Mouse (Mus musculus) left cerebral cortex, postnatal 10 days (tissue): Measurements from ENCODE around the gene Cbl. TPM values are rescaled to one million over a fixed set of nuclear protein-coding genes. Genes with fewer than 3 reads are reported as not detected.

Source experiments
- DNase-seq, 2 experiments: peaks; one replicate each; pipeline ENCODE4 v3.0.0; 2021 to 2022; ENCODE audit warnings: low spot score in 2 of 2, mixed read lengths in 1 of 2; ENCODE audit errors: extremely low spot score in 1 of 2
- intact Hi-C: fragments of 180-260 bp; cut with DNase I; formaldehyde crosslinking; loops from one replicate; pipeline ENCODE4 v1.15.1; 2025
- total RNA-seq, 2 experiments: library from RNA; stranded (reverse); gene quantifications; 2 replicates each; pipeline ENCODE4 v1.2.3; 2021

The Cbl gene
- total RNA-seq, 2 experiments from 2014 or later: 48.6 to 49.9 TPM

GRCm38 (mm10) chr9:44196354-44196753, 37.5 kb downstream of the Cbl start:
- no peak for DNase-seq
- intact Hi-C loops: no loop called here

GRCm38 (mm10) chr9:44194000-44194399, 39.8 kb downstream of the Cbl start:
- no peak for DNase-seq
- intact Hi-C loops: no loop called here

GRCm38 (mm10) chr9:44192794-44193193, 41.1 kb downstream of the Cbl start:
- intact Hi-C loops: no loop called here
- no peak for DNase-seq

GRCm38 (mm10) chr9:44192312-44192711, 41.5 kb downstream of the Cbl start:
- DNase-seq: no peak
- intact Hi-C loops: no loop called here

GRCm38 (mm10) chr9:44191166-44191565, 42.7 kb downstream of the Cbl start:
- DNase-seq: no peak
- intact Hi-C loops: no loop called here

GRCm38 (mm10) chr9:44188223-44188622, 45.6 kb downstream of the Cbl start:
- peak in 1 of 2 experiments; percentile 20 for DNase-seq
- intact Hi-C loops: loop anchor here (10.0 kb wide), 1 partner anchor 47 kb away; the partner anchor contains the start of gene Cbl

- DNase-seq: no peak
- intact Hi-C loops: loop anchor here (10.0 kb wide), 1 partner anchor 53 kb away; the partner anchor contains the start of gene Cbl
Observed at GRCm38 (mm10) chr9:44182260-44182659, 51.6 kb downstream of the Cbl start.

- intact Hi-C loops: loop anchor here (10.0 kb wide), 1 partner anchor 53 kb away; the partner anchor contains the start of gene Cbl
- DNase-seq: no peak
Observed at GRCm38 (mm10) chr9:44181537-44181936, 52.3 kb downstream of the Cbl start.

GRCm38 (mm10) chr9:44178811-44179210, 55.0 kb downstream of the Cbl start:
- intact Hi-C loops: no loop called here
- no peak for DNase-seq

GRCm38 (mm10) chr9:44178389-44178788, 55.5 kb downstream of the Cbl start:
- DNase-seq: peak in 1 of 2 experiments; percentile 33
- intact Hi-C loops: no loop called here

GRCm38 (mm10) chr9:44177405-44177804, 56.4 kb downstream of the Cbl start:
- intact Hi-C loops: no loop called here
- no peak for DNase-seq

- DNase-seq: no peak
- intact Hi-C loops: no loop called here
Observed at GRCm38 (mm10) chr9:44175957-44176356, 57.9 kb downstream of the Cbl start.

GRCm38 (mm10) chr9:44175556-44175955, 58.3 kb downstream of the Cbl start:
- DNase-seq: no peak
- intact Hi-C loops: no loop called here

GRCm38 (mm10) chr9:44170691-44171151, 63.1 kb downstream of the Cbl start:
- DNase-seq: no peak
- intact Hi-C loops: no loop called here

- no peak for DNase-seq
- intact Hi-C loops: no loop called here
Observed at GRCm38 (mm10) chr9:44168931-44169330, 64.9 kb downstream of the Cbl start.

- no peak for DNase-seq
- intact Hi-C loops: no loop called here
Observed at GRCm38 (mm10) chr9:44159886-44160285, 74.0 kb downstream of the Cbl start.

- intact Hi-C loops: no loop called here
- DNase-seq: no peak
Observed at GRCm38 (mm10) chr9:44147290-44147689, 86.6 kb downstream of the Cbl start.

GRCm38 (mm10) chr9:44144718-44145060, 89.2 kb downstream of the Cbl start:
- DNase-seq: no peak
- intact Hi-C loops: no loop called here

- intact Hi-C loops: no loop called here
Observed at GRCm38 (mm10) chr9:44144023-44144717, 89.7 kb downstream of the Cbl start.

GRCm38 (mm10) chr9:44143421-44143820, 90.4 kb downstream of the Cbl start:
- no peak for DNase-seq
- intact Hi-C loops: no loop called here

More at GRCm38 (mm10) chr9:44144023-44144717, 89.7 kb downstream of the Cbl start:
- DNase-seq: peak in 1 of 2 experiments; percentile 56

- no peak for DNase-seq
- intact Hi-C loops: no loop called here
Observed at GRCm38 (mm10) chr9:44141951-44142350, 91.9 kb downstream of the Cbl start.
